Mouse (Mus musculus) midbrain, postnatal 0 days (tissue): ENCODE data around the gene Sap18b. TPM values are rescaled to one million over a fixed set of nuclear protein-coding genes. Genes with fewer than 3 reads are reported as not detected.

ENCODE experiments used
- ATAC-seq: fragments of 200-750 bp; cut with Nextera tagmentation; 2 replicates; pipeline ENCODE4 v1.8.0; 2017; ENCODE audit warnings: moderate number of reproducible peaks, mild to moderate bottlenecking, moderate TSS enrichment, moderate library complexity; ENCODE audit not compliant: low FRiP score
- DNase-seq: peaks from one replicate; pipeline ENCODE4 v3.0.0-alpha.2; 2015; ENCODE audit warnings: low spot score
- H3K27ac ChIP-seq: fragments of 300-500 bp; sonication (generic); 2 replicates; pipeline ENCODE4 v1.5.1; 2014; ENCODE audit warnings: low read depth, mild to moderate bottlenecking, low read length, mixed read lengths
- H3K27me3 ChIP-seq: fragments of 300-500 bp; sonication (generic); 2 replicates; pipeline ENCODE4 v1.6.1; 2014; ENCODE audit warnings: low read length, control low read depth, mixed read lengths; ENCODE audit not compliant: insufficient read depth
- H3K36me3 ChIP-seq: fragments of 300-500 bp; sonication (generic); 2 replicates; pipeline ENCODE4 v1.6.1; 2014; ENCODE audit warnings: low read length, control low read depth, mixed read lengths; ENCODE audit not compliant: insufficient read depth
- H3K4me1 ChIP-seq: fragments of 300-500 bp; sonication (generic); 2 replicates; pipeline ENCODE4 v1.6.1; 2014; ENCODE audit warnings: mild to moderate bottlenecking, control low read depth, antibody characterized with exemption, low read length, mixed read lengths; ENCODE audit not compliant: insufficient read depth
- H3K4me2 ChIP-seq: fragments of 300-500 bp; sonication (generic); 2 replicates; pipeline ENCODE4 v1.6.1; 2014; ENCODE audit warnings: low read depth, mild to moderate bottlenecking, low read length, mixed read lengths; ENCODE audit not compliant: poor library complexity, severe bottlenecking
- H3K4me3 ChIP-seq: fragments of 300-500 bp; sonication (generic); 2 replicates; pipeline ENCODE4 v1.5.1; 2014; ENCODE audit warnings: low read depth, mild to moderate bottlenecking, low read length, moderate library complexity
- H3K9ac ChIP-seq: fragments of 300-500 bp; sonication (generic); replicated peaks from 2 replicates; pipeline ENCODE4 v1.6.1; 2014; ENCODE audit warnings: mild to moderate bottlenecking, low read length, moderate library complexity, mixed read lengths; ENCODE audit not compliant: poor library complexity, severe bottlenecking
- H3K9me3 ChIP-seq: fragments of 300-500 bp; sonication (generic); 2 replicates; pipeline ENCODE4 v1.6.1; 2016; ENCODE audit warnings: low read length, control low read depth
- CTCF ChIP-seq: IDR thresholded peaks from 2 replicates; pipeline ENCODE4 v1.5.1; 2016; ENCODE audit warnings: antibody characterized with exemption, mild to moderate bottlenecking
- WGBS: fragments of 180-500 bp; shearing (Covaris S2); extraction: QIAGEN DNeasy Blood & Tissue Kit; methylation state at CpG from one replicate; pipeline ENCODE4 v1.1.7; 2014; 5-methylcytosine and 5-hydroxymethylcytosine counted together
- polyA plus RNA-seq: library from polyadenylated mRNA; unstranded; fragments of >200 nt; fragmentation: Nextera tagmentation; extraction: Ambion mirVana; gene quantifications from 2 replicates; pipeline ENCODE4 v1.2.1, GENCODE M21; 2015
- total RNA-seq: library from RNA; depleted of rRNA; stranded (reverse); fragments of >200 nt; gene quantifications from 2 replicates; pipeline ENCODE4 v1.2.3, GENCODE M21; 2014; rRNA removed

The Sap18b gene
- total and polyA plus RNA-seq, 2 experiments from 2014 or later: 45.3 to 280 TPM

- Histone ChIP-seq H3K4me2 (no peak overlapping the region), H3K9me3 (no peaks in the 10 kb centered on the region), H3K36me3 (peaks cover 43% of the 10 kb centered on the region), H3K4me1 (no peaks in the 10 kb centered on the region; the same call in 1 of the 2 replicates), H3K4me3 (no peak overlapping the region), H3K27me3 (no peaks in the 10 kb centered on the region), H3K27ac (no peak overlapping the region), H3K9ac (no peak overlapping the region)
- DNase-seq (no peak), ATAC-seq (no peak)
- TF ChIP-seq CTCF: no peak
- 97% methylated on average over 7 of the region's 7 CpGs for WGBS
These were observed 50.1 kb downstream of the Sap18b start for GRCm38 (mm10) chr8:95875270-95875669.

Other genes with a start within 250 kb of the Sap18b start
- not detected in 2 replicates for gene Prss54, start 249.0 kb upstream of the Sap18b start, total RNA-seq
- 0.15 TPM in 1 of 2 replicates, not detected in the other for gene Prss54, start 249.0 kb upstream of the Sap18b start, polyA plus RNA-seq
- gene Gins3, start 191.9 kb upstream of the Sap18b start, total RNA-seq: 2.7 and 4.1 TPM in 2 replicates
- 4.0 and 4.7 TPM in 2 replicates for gene Gins3, start 191.9 kb upstream of the Sap18b start, polyA plus RNA-seq
- 814 and 937 TPM in 2 replicates for gene Ndrg4, start 148.4 kb upstream of the Sap18b start, total RNA-seq
- gene Ndrg4, start 148.4 kb upstream of the Sap18b start, polyA plus RNA-seq: 641 and 735 TPM in 2 replicates
- gene Setd6, start 109.5 kb upstream of the Sap18b start, total RNA-seq: 15.7 and 23.6 TPM in 2 replicates
- 41.8 and 44.3 TPM in 2 replicates for gene Setd6, start 109.5 kb upstream of the Sap18b start, polyA plus RNA-seq
- 177 and 187 TPM in 2 replicates for gene Cnot1, start 17.9 kb upstream of the Sap18b start, total RNA-seq
- 23.6 and 26.9 TPM in 2 replicates for gene Cnot1, start 17.9 kb upstream of the Sap18b start, polyA plus RNA-seq
- 33.4 and 36.6 TPM in 2 replicates for gene Slc38a7, start 28.2 kb downstream of the Sap18b start, total RNA-seq
- gene Slc38a7, start 28.2 kb downstream of the Sap18b start, polyA plus RNA-seq: 23.8 and 27.4 TPM in 2 replicates
- gene Got2, start 63.2 kb downstream of the Sap18b start, total RNA-seq: 226 and 229 TPM in 2 replicates
- gene Got2, start 63.2 kb downstream of the Sap18b start, polyA plus RNA-seq: 235 and 251 TPM in 2 replicates